In the genomic region with DNA sequence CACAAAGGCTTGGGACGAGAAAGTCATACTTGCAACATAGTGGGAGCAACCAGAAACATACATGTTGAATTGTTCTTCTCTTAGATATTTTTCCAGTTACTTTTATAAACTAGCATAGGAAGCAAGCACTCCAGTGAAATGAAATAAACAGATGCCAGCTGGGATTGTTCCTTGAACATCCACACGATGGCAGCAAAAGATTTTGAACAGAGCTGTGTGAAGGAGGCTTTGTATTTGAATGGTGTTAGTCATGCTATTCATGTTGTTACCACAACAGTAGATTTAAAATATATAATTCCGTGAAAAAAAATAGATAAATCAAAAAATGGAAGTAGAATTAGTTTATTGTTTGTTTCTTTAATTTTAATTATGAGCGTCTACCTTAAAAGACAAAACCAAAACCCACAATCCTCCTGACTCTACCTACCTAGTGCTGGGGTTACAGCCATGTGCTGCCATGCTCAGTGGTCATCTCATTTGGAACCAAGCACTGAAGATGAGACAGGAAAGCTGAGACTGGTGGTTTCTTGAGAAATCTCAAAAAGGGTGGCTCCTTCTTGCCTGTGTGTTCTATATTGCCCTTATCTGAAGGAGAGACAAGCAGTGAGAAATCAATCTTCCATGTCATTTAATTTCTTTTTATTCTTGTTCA, we compare ENCODE assay signal across 9 mouse cellular contexts.
DNase-seq lines count a peak whose midpoint lies in the region; ATAC-seq lines count a peak whose summit lies in the region.
"Had no signal": no experiment of that assay in that cellular context is flagged by ENCODE, and none has a peak within 500 bp of the region (broad histone marks: within the 10 kb centered on the region; RNA-seq: fewer than 3 reads in every experiment).

No protein-coding gene starts in this region.

- H3K9ac ChIP-seq in heart, embryonic 11.5 days (ENCODE audit: low read depth, low read length), result no peak overlapping the region
- no peak overlapping the region for H3K9ac ChIP-seq in embryonic facial prominence, embryonic 11.5 days (replicated peaks; ENCODE audit: low read length)
- no peak overlapping the region for H3K9ac ChIP-seq in hindbrain, embryonic 14.5 days
- H3K9ac ChIP-seq: limb, embryonic 15.5 days had no signal

- no peak overlapping the region for H3K27ac ChIP-seq in heart, embryonic 11.5 days (ENCODE audit: low read depth, low read length)
- H3K27ac ChIP-seq in embryonic facial prominence, embryonic 11.5 days (replicated peaks; ENCODE audit: low read depth, low read length), result no peak overlapping the region
- H3K27ac ChIP-seq in hindbrain, embryonic 14.5 days, result no peak overlapping the region
- H3K27ac ChIP-seq: limb, embryonic 15.5 days had no signal

- no peak for ATAC-seq in heart, embryonic 11.5 days (replicated peaks; ENCODE audit: insufficient number of reproducible peaks, low FRiP score, low TSS enrichment)
- ATAC-seq in embryonic facial prominence, embryonic 11.5 days (replicated peaks; ENCODE audit: insufficient number of reproducible peaks, low FRiP score, low TSS enrichment, low read depth), result peak; percentile 81
- peak; percentile 84 for ATAC-seq in hindbrain, embryonic 14.5 days (ENCODE audit: low FRiP score)
- ATAC-seq in megakaryocyte progenitor cell, adult 5-6 weeks (replicated peaks; ENCODE audit: poor library complexity), result peak; percentile 96

- H3K36me3 ChIP-seq in heart, embryonic 11.5 days (ENCODE audit: control insufficient read depth, insufficient read depth, low read length), result no peaks in the 10 kb centered on the region
- H3K36me3 ChIP-seq in embryonic facial prominence, embryonic 11.5 days (replicated peaks; ENCODE audit: control insufficient read depth, insufficient read depth, low read depth, low read length), result no peaks in the 10 kb centered on the region
- H3K36me3 ChIP-seq in hindbrain, embryonic 14.5 days (replicated peaks; ENCODE audit: control insufficient read depth, insufficient read depth), result no peaks in the 10 kb centered on the region
- H3K36me3 ChIP-seq: limb, embryonic 15.5 days had no signal

- no peaks in the 10 kb centered on the region for H3K4me1 ChIP-seq in heart, embryonic 11.5 days (ENCODE audit: control insufficient read depth, insufficient read depth, low read length)
- H3K4me1 ChIP-seq in embryonic facial prominence, embryonic 11.5 days (ENCODE audit: control insufficient read depth, insufficient read depth, low read length), result no peaks in the 10 kb centered on the region
- H3K4me1 ChIP-seq in hindbrain, embryonic 14.5 days (replicated peaks; ENCODE audit: control insufficient read depth, insufficient read depth, low read length), result no peaks in the 10 kb centered on the region
- H3K4me1 ChIP-seq: limb, embryonic 15.5 days had no signal

- H3K27me3 ChIP-seq in heart, embryonic 11.5 days (ENCODE audit: control insufficient read depth, insufficient read depth, low read length), result no peaks in the 10 kb centered on the region
- no peaks in the 10 kb centered on the region for H3K27me3 ChIP-seq in embryonic facial prominence, embryonic 11.5 days (ENCODE audit: control insufficient read depth, insufficient read depth, low read length)
- no peaks in the 10 kb centered on the region for H3K27me3 ChIP-seq in hindbrain, embryonic 14.5 days (ENCODE audit: control insufficient read depth, insufficient read depth, low read length)
- H3K27me3 ChIP-seq: limb, embryonic 15.5 days had no signal

- 14% methylated on average over 4 of the region's 4 CpGs for WGBS in heart, embryonic 11.5 days (ENCODE audit: insufficient replicate concordance)
- 18% methylated on average over 4 of the region's 4 CpGs for WGBS in embryonic facial prominence, embryonic 11.5 days
- WGBS in hindbrain, embryonic 14.5 days, result 22% methylated on average over 4 of the region's 4 CpGs

- no peaks in the 10 kb centered on the region for H3K9me3 ChIP-seq in heart, embryonic 11.5 days (replicated peaks; ENCODE audit: control insufficient read depth, low read length)
- H3K9me3 ChIP-seq in embryonic facial prominence, embryonic 11.5 days (replicated peaks; ENCODE audit: control insufficient read depth, low read length), result no peaks in the 10 kb centered on the region
- no peaks in the 10 kb centered on the region for H3K9me3 ChIP-seq in hindbrain, embryonic 14.5 days (ENCODE audit: control insufficient read depth, low read length)
- H3K9me3 ChIP-seq: limb, embryonic 15.5 days had no signal

- H3K4me2 ChIP-seq in heart, embryonic 11.5 days, result no peak overlapping the region
- no peak overlapping the region for H3K4me2 ChIP-seq in embryonic facial prominence, embryonic 11.5 days (ENCODE audit: low read depth, low read length)
- no peak overlapping the region for H3K4me2 ChIP-seq in hindbrain, embryonic 14.5 days (replicated peaks)
- H3K4me2 ChIP-seq: limb, embryonic 15.5 days had no signal

- peak; percentile 62 for DNase-seq in heart, adult 8-10 months (ENCODE audit: low spot score)
- DNase-seq in adrenal gland, postnatal 25 days, result peak; percentile 6
- DNase-seq in embryonic facial prominence, embryonic 11.5 days (ENCODE audit: low spot score), result peak; percentile 76
- DNase-seq in hindbrain, embryonic 14.5 days (ENCODE audit: low spot score), result peak; percentile 88
- DNase-seq in layer of hippocampus, adult 9-10 months (ENCODE audit: low spot score), result peak; percentile 71
- peak; percentile 7 for DNase-seq in skeletal muscle tissue, adult 2 months (ENCODE audit: low read depth, low spot score)

- no peak overlapping the region for H3K4me3 ChIP-seq in heart, embryonic 11.5 days (ENCODE audit: low read depth, low read length)
- H3K4me3 ChIP-seq in embryonic facial prominence, embryonic 11.5 days (ENCODE audit: low read depth, low read length), result no peak overlapping the region
- H3K4me3 ChIP-seq in hindbrain, embryonic 14.5 days (replicated peaks; ENCODE audit: low read length), result no peak overlapping the region
- H3K4me3 ChIP-seq: limb, embryonic 15.5 days had no signal

Comparison
In these comparisons a context has a peak if more than half of its experiments do, and no peak if none do; other contexts are left out.
1. DNase-seq: peak in every context shown above with its lines; median percentile 88 in hindbrain, embryonic 14.5 days; 76 in embryonic facial prominence, embryonic 11.5 days; 71 in layer of hippocampus, adult 9-10 months; 62 in heart, adult 8-10 months; 7 in skeletal muscle tissue, adult 2 months; 6 in adrenal gland, postnatal 25 days.